Mouse (Mus musculus): ENCODE data around the gene Tspan5.

The Tspan5 gene

DNA sequence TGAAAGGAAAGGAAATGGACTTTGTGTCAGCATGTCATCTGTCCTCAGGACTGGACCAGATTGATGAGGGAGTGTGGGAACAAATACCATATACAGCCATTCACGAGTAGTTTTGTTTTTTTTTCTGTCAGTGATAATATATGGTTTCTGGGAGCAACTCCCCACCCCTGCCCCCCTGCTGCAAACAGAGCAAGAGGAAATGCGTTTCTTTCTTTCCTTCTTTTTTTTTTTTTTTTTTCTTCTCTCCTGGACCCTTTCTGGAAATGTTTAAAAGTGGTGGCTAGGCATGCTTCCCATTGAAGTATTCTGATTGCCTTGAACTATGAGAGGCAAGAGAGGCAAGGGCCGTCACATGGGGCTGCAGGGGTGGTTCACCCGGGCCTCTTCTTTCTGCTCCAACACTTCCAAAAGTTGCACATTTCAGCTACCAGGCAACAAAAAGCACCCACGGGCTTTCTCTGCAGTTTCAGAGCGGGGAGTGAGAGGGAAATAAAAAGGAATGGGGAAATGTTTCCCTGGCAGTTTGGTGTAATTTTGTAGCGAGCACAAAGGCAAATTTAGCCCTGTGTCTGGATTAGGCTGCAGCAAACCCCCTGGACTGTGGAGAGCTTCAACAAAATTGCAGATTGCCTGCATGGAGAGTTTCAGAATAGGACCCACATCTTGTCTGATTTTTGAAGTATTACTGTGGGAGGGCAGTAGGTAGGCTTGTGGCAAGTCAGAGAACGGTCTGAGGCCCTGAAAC is 2.2 kb downstream of the Tspan5 start:
- DNase-seq = no peak

DNA sequence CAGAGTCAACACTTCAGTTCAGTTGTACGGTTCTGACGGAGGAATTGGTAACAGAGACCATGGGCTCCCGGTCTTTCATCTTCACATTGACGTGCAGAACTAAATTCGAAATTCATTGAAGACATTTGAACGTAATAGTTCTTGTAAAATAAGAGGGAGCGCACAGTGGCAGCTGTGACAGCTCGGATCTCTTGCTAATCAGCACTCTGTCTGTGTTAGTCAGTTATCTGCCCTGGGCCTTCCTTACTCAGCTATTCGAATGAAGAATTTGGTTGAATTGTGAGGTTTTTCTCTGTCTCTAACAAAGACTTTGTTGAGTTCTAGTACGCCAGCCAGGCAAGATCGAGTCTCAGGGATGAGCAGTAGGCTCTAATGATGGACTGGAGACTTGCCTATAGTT is 3.1 kb downstream of the Tspan5 start:
- no peak for DNase-seq

DNA sequence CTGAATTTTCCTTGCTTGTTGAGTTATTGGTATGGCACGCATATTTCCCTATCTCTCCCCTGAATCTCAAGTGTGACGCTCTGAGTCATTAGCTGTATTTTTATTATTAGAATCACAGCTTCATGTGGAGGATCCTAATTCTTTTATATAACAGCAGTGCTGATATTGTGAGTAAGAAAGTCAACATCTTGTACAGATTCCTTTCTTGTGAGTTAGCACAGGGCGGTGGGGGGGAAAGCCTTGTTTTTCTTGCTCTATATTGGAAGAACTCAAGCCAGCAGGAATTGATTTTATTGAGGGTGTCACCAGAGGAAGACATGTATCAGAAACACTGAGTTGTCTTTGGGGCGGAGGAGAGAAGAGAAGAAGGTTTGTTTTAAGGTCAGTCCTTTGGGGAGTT is 3.6 kb downstream of the Tspan5 start:
- DNase-seq = no peak

DNA sequence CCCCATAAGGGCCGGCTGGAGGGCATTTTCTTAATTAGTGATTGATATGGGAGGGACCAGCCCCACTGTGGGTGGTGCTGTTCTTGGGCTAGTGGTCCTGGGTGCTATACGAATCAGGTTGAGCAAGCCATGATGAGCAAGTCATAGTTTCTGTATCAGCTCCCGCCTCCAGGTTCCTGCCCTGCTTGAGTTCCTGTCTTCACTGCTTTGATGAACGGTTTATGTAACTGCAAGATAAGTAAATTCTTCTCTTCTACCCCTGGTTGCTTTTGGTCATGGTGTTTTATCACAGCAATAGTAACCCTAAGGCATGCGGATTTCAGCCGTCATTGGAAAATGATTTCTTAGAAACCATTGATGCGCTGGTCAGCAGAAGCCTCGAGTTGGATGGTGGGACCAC is 4.6 kb downstream of the Tspan5 start:
- DNase-seq = no peak

DNA sequence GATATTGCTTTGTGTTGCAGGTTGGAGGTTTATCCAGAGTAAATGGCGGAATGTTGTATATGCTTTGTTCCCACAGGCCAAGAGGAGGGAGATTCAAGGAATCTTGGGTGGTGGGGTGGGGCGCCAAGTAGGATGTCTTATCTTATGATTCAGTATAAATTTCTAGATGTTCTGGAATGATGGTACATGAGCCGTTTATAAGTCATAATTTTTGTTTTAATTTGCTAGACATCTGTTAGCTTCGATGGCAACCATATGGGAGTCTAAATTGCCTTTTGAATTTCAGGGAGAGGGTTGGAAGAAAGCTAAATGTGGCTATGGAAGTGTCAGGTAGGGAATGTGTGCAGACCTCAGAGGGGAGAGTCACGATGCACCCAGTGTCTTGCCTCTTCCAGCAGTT is 5.0 kb downstream of the Tspan5 start:
- DNase-seq = no peak

DNA sequence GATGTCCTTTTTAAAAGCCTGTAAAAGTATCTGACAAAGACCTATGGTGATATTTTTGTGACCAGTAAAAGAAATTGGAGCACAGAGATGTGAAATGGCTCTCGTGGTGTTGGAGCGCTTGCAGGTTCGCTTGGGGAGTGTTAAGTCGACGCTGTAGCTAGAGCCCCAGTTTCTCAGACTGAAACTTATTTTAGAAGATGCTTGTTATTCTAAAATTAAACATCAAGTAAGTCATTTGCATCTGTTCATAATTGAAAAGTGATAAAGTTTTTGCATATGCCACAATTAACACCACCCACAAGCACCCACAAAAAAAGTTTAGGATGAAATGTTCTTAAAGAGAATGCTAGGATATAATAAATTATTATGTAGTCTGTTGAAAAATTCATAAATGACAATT is 6.0 kb downstream of the Tspan5 start:
- DNase-seq = no peak

DNA sequence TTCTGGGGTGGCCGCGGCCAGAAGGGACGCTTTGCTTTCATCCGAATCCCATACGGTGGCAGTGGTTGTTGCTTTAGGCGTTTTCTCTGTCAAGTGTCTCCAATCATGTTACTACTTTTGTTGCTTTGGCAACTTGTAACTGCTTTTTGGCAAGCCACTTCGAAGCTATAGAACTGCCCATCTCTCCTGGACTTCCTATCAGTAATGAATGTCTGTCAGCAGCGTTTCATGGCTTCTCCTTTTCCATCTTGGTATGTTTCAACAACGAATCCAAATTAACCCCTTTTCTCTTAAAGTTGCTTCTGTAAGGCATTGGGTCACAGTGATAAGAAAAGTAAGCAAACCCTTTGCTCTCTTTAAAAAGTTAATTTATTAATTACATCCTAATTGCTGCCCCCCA is 7.7 kb downstream of the Tspan5 start:
- no peak for DNase-seq

DNA sequence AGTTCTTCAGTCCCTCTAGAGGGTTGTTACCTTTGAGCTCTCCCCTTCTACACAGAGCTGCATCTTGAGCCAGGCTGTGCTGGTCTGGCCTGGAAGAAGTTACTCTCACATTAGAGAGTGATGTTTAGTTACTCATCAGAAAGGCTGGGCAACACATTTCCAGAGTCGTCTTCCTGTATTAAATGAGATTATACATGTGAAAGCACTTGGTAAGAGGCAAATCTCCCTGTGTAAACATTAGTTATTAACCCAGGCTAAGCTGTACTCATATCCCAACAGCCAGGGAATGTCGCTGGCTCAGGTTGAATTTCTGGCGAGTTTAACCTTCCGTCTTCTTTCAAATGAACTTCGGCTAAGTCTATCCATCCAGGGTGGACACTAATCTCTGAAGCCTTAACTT is 9.3 kb downstream of the Tspan5 start:
- no peak for DNase-seq

DNA sequence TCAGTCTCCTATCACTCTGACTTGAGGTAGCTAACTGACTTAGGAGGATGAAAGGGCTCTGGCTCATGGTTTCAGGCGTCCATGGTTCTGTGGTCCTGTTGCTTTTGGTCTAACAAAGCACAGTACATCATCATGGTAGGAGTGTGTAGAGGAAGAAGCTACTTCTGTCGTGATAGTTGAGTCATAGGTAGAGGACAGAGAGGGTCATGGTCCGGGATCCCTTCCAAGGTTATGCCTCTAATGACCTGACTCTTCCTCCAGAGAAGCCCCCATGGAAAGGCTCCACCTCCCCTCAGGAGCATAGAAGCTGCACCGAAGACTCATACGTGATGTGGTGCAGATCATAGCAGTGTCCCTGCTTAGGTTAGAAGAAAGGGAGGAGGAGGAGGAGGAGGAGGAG is 10.1 kb downstream of the Tspan5 start:
- no peak for DNase-seq

DNA sequence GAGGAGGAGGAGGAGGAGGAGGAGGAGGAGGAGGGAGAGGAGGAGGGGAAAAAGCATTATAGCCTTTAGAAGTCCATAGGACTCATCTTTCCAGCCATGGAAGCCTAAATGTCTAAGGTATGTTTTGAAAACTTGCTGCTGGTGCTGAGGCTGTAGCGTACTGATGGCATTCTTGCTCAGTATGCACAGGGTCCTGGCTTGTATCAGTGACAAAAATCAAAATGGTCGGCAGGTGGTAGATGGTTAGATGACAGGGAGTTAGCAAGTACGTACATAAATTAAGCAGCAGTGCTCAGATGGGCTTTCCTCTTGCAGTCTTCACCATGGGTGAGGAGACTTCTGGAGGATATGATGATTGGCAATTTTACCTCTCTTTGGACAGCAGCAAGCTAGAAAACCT is 10.8 kb downstream of the Tspan5 start:
- no peak for DNase-seq

DNA sequence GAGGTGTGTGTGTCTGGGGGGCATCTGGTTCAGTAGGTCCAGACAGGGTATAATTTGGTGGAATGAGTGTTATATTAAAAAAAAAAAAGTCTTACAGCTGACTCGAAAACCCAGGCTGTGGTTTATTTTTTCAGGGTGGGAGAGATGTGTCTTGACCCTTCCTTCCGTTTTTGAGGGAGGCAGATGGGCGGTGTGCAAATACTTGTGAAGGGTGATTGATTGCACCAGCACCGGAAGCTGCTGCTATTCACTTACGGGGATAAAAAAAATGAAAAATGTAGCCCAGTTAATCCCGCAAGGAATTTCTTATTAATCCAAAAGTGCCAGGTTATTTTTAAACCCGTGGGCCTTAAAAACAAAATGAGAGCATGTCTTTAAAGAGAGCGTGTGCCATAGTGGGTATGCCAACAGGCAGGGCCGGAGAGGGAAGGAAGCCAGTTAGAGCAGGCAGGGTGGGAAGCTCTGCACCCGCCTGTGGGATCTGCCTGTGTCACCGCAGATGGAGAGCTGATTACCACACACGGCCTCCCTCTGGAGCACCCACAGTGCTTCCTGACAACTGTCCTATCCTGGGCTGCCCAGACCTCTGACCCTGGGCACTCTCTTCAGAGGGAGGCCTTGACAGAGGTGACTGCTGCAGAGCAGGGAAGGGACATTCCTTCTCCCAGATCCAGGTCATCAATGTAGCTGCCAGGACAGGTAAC is 11.3 kb downstream of the Tspan5 start:
- DNase-seq = no peak

DNA sequence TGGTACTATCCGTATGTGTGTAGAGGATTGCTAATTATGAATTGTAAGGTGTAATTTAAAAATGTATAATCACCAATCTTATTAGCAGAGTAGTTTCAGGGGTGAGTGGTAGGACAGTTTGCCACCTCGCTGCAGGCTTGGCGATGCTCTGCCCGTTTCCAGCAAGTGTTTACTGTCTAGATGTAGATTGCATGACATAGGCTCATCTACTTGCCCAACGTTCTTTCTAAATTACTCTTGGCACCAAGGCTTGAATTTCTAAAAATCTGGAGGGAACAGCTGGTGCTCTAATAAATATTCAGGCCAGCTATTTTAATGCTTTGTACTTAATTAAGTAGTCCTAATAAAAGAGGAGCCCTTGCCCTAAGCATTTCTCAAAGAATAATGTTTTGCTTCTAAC is 12.3 kb downstream of the Tspan5 start:
- DNase-seq = no peak

DNA sequence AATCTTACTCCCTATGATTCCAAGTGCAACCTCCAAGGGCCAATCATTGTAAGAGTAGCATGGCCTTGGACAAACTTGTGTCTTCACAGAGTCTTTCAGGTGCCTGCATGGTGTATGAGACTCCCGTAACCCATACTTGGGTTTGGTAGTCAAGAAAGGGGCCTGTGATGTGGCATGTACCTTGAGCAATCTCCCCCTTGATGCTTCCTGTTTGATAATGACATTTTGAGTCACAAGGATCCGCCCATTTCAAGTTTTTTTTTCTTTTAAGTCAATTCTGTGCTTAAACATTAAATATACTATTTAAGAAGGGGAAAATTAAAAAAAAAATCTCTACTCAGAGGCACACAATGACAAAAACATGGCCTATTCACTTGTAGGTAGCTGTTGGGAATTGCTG is 15.3 kb downstream of the Tspan5 start:
- DNase-seq = no peak

DNA sequence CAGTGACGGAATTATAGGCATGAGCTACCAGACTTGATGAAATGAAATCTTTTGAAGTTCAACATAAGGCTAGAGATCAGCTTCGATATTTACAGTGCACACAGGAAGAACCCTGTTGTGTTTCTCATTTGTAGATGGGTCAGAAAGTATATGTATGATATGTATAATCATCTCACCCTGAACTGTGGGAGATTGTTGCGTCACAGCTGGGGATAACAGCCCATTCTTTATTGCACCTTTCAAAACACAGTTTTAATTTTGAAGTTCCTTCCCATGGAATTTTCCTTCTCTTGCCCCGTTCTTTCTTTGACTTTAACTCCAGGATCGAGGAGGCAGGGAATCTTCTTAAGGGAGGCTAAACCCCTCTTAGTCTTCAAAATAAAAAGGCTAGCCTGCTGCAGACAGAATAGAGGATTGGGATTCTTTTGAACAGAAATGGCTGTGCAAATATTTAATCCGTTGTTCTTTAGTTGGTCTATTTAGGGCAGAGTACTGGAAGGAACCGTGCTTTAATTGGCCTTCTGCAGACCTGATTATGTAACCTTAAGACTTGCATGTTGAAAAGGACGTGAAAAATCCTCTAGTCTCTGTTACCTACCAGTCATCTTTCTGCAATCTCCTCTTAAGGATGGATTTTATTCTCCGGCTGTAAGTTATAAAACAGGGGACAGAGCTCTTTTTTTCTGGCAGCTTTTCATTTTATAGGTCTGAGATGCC is 18.1 kb downstream of the Tspan5 start:
- no peak for DNase-seq

DNA sequence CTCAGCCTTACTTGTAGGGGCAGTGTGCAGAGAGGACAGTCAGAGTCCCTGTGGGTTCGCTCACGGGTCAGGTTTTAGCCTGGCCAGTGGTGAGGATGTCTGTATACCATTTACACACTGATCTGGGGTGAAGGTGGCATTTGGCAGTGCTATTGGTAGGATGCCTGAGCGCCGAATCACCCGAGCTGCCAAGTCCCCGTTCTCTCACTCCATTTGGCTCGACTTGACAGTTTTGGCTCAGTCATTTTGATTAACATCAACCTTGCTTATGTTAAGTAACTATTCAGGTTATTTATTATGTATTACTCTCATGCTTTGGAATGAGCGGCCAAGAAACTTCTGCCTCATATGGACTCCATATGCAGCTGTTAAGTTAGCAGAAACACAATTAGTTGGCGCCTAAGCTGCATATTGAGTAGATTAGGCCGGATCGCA is 18.7 kb downstream of the Tspan5 start:
- DNase-seq = no peak

DNA sequence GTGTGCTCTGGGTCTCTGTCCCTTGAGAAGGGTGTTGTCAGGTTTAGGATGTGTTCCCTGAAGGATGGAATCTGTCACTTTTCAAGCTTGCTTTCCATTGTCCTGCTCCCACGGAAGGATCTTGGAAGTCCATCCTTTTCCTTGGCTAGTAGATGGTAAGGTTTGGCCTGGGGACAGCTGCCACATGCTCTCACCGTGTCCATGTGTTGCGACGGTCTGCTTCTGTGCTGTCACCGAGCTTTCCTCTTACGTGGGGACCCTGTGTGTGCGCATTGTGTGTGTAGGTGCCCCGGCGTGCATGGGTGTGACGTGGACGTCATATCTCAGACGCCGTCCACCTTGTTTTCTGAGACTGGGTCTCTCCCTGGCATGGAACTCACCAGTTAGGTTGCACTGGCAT is 19.5 kb downstream of the Tspan5 start:
- DNase-seq = no peak

DNA sequence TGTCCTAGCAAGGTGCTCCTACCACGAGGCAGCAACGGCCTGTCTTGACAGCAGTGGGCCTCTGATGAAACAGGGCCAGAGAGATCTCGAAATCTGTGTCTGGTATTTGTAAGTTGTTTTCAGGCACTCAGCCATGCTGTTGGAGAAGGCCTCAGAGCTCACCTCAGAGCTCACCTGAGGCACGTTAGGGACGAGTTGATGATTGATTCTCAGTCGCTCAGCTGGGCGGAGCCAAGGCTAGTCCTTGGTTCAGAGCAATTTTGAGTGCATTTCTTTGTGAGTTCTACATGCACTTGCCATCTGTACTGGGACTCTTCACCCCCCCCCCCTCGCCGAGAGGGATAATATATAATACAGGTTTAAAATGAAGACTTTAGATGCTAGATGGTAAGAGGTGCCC is 21.9 kb downstream of the Tspan5 start:
- no peak for DNase-seq

DNA sequence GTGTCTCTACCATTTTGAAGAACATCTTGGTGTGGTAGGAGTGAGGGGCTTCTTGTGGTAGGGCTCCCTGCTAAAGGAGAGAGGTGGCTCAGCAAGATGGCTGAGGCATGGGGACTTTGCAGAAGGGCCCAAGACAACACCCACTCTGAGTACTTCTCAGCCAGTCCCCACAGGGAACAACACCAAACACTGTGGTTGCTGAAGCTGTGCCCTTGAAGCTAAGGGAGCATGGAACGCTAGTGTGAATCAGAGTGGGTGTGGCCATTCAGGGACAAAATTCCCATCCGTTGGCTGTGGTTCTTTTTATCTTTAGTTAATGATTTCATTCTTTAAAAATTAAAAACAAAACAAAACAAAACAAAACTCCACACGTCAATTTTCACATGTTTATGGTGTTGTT is 22.8 kb downstream of the Tspan5 start:
- DNase-seq = no peak

DNA sequence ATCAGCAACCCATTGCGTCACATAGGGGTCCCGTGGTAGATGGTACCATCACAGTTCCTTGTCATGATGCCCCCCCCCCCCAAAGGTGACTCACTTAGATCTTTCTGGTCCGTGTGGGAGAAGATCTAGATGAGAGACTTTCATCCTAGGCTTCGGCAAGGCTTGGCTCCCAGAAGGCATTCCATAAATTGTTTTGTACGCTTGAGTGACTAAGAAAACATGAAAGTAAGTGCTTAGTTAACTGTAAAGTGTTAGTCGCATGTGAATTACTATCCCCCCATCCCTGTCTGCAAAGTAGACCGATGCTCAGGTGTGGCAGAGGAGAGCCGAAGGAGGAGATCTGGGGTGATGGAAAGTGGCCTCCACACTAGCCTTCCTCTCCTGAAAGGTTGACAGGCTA is 25.0 kb downstream of the Tspan5 start:
- no peak for DNase-seq

DNA sequence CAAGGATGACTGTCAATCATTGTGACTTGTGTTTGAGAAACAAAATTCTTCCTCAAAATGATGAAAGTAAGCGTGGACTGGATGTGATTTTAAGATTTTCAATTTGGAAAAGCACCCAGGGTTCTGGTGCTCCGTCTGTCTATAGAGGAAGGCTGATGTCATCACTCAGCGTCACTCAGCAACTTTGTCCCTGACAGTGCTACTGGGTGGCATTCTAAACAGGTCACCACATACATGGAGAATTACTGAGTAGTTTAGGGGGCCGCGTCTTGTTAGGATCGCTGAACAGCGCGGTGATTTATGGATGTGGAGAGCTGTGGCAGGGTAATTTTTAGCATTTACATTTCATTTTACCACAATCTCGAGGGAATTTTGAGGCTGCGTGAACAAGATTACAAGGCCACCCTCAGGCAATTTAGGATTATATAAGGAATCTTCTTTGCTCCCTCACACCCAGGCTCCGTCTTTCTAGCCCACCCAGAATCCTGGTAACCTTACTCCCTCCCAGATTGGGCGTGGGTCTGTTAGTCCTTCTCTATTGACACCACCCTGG is 26.6 kb downstream of the Tspan5 start:
- DNase-seq = no peak

DNA sequence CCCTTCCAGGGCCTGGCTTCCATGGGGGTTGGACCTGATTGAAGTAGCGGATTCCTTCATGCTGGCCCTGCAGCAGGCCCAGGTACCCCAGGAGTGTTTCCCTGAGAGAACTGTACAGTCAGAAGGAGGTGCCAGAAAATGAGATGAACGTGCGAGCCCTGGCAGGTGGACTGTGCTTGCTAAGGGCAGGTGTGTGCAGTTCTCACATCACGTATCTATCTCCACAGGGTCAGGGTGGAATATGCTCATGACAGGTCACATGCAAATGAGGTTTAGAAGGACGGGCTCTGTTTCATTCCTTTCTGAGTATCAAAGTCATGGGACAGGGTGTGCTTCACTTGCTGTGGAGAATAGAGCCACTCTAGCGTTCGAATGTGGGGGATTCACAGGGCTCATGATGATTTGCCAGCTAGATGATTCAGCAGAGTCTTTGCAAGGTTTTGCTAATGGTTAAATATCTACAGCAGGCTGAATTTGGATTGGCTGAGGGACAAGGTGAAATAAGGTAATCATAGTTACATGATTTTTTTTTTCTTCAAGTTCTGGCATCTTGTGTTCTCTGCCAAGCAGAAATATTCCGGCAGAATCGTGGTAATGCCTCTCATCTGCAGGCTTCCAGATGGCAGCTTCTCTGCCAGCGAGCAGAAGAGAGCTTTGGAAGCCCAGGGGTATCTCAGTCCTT is 28.8 kb downstream of the Tspan5 start:
- no peak for DNase-seq

DNA sequence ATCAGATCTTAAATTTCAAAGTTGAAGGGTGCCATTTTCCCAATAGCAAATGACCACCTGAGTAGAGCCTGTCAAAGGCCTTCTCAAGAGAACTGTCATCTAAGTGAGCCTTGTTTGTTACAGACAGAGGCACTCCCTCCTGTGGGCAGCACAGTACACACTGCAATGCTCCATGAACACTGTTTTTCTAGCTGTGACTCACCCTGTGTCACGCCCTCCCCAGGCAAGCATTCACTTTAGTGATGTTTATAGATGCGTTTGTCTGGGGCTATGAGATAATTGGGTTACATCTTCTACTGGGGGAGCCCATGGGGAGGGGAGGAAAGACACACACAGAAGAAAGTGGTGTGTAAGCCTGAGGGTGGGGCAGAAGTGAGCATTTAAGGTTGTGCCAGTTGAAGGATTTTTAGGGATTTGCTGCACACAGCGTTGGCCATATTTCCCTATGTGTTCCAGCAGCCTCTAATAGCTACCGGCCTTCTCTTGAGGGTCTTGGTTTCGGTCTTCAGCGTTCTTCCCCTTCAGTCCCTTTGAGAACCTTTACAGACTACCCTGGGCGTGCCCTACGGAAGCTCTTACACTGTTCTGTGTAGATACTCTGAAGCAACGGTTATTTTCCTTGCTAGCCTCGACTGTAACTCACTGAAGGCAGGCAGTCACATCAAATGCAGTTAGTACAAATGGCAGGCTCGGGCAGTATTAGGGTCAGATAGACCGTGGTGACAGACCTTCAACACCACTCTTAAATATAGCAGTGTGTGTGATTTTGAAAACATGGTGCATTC is 29.7 kb downstream of the Tspan5 start:
- DNase-seq = no peak

Data from thymus, adult 18-20 months (tissue).